ENCODE assay signal across 30 mouse cellular contexts in genomic region chr7:30863386-30863785, GRCm38 (mm10). TPM values are rescaled to one million over a fixed set of nuclear protein-coding genes. Genes with fewer than 3 reads are reported as not detected.
"Had no signal": no experiment of that assay in that cellular context is flagged by ENCODE, and none has a peak within 500 bp of the region (broad histone marks: within the 10 kb centered on the region; RNA-seq: fewer than 3 reads in every experiment).

No protein-coding gene starts in this region.

- DNase-seq: kidney, adult 18-20 months; kidney, postnatal 10 days; kidney, postnatal 36 days; layer of hippocampus, postnatal 36 days; lung, adult 18-20 months; lung, postnatal 10 days; lung, postnatal 36 days; thymus, adult 18-20 months; thymus, postnatal 36 days had no signal

- H3K9me3 ChIP-seq: intestine, embryonic 15.5 days; lung, embryonic 15.5 days; megakaryocyte, embryonic 14.5 days; midbrain, embryonic 10.5 days; midbrain, embryonic 13.5 days had no signal

- ATAC-seq: intestine, embryonic 15.5 days; midbrain, embryonic 13.5 days; midbrain, embryonic 16.5 days had no signal

- H3K9ac ChIP-seq: intestine, embryonic 15.5 days; liver, embryonic 14.5 days; lung, embryonic 15.5 days; midbrain, embryonic 13.5 days had no signal

- H3K27me3 ChIP-seq: intestine, embryonic 15.5 days; lung, embryonic 15.5 days had no signal

- H3K27ac ChIP-seq: intestine, embryonic 15.5 days; left cerebral cortex, adult 2 months; liver, embryonic 14.5 days; lung, embryonic 15.5 days; midbrain, embryonic 10.5 days; midbrain, embryonic 13.5 days had no signal

- H3K4me3 ChIP-seq: intestine, embryonic 15.5 days; left cerebral cortex, adult 2 months; lung, embryonic 15.5 days; megakaryocyte, embryonic 14.5 days; midbrain, embryonic 10.5 days; midbrain, embryonic 13.5 days; myocyte had no signal

- H3K4me2 ChIP-seq: intestine, embryonic 15.5 days; lung, embryonic 15.5 days; midbrain, embryonic 13.5 days had no signal

- H3K36me3 ChIP-seq: intestine, embryonic 15.5 days; lung, embryonic 15.5 days; midbrain, embryonic 10.5 days; midbrain, embryonic 13.5 days had no signal

- H3K4me1 ChIP-seq: intestine, embryonic 15.5 days; lung, embryonic 15.5 days had no signal

RNA-seq across cellular contexts. Expression of gene Ffar1, which starts 2.0 kb away (rescaled TPM):
- total RNA-seq: layer of hippocampus, adult 8-10 months; layer of hippocampus, postnatal 10 days; layer of hippocampus, postnatal 36 days; left cerebral cortex, adult 2 months; left cerebral cortex, postnatal 10 days; left cerebral cortex, postnatal 36 days; liver, adult 2 months had no signal
- polyA plus RNA-seq: limb, embryonic 11.5 days; lung, embryonic 15.5 days; midbrain, embryonic 10.5 days; midbrain, embryonic 13.5 days; midbrain, embryonic 16.5 days; myocyte; neural tube, embryonic 11.5 days; neural tube, embryonic 14.5 days; urinary bladder, adult 2 months had no signal

RNA-seq across cellular contexts. Expression of gene Ffar3, which starts 7.4 kb away (rescaled TPM):
- total RNA-seq: layer of hippocampus, adult 8-10 months; layer of hippocampus, postnatal 10 days; layer of hippocampus, postnatal 36 days; left cerebral cortex, adult 2 months; left cerebral cortex, postnatal 10 days; left cerebral cortex, postnatal 36 days; liver, adult 2 months; monocyte, adult 5-6 weeks had no signal
- polyA plus RNA-seq: limb, embryonic 14.5 days; liver, adult 2 months; liver, embryonic 14.5 days; lung, embryonic 15.5 days; midbrain, embryonic 10.5 days; midbrain, embryonic 13.5 days; midbrain, embryonic 16.5 days; myocyte; neural tube, embryonic 11.5 days; neural tube, embryonic 14.5 days; testis, adult 2 months; urinary bladder, adult 2 months had no signal

RNA-seq across cellular contexts. Expression of gene Cd22, which starts 16.8 kb away (rescaled TPM):
- total RNA-seq: layer of hippocampus, postnatal 10 days; layer of hippocampus, postnatal 36 days; left cerebral cortex, adult 2 months; left cerebral cortex, postnatal 36 days had no signal
- polyA plus RNA-seq: limb, embryonic 11.5 days; midbrain, embryonic 13.5 days; midbrain, embryonic 16.5 days; myocyte; neural tube, embryonic 14.5 days had no signal

RNA-seq across cellular contexts. Expression of gene Ffar2, which starts 39.8 kb away (rescaled TPM):
- total RNA-seq: layer of hippocampus, postnatal 36 days; left cerebral cortex, adult 2 months; left cerebral cortex, postnatal 36 days had no signal
- polyA plus RNA-seq: limb, embryonic 11.5 days; liver, adult 2 months; midbrain, embryonic 10.5 days; myocyte; neural tube, embryonic 11.5 days had no signal
